Mouse (Mus musculus) liver, embryonic 14.5 days (tissue): Measurements from ENCODE around the gene Zfp566.

Source experiments
- CTCF ChIP-seq: IDR thresholded peaks from 2 replicates; pipeline ENCODE4 v1.5.1; 2016; ENCODE audit warnings: antibody characterized with exemption, low read depth, control low read depth
- EP300 ChIP-seq: IDR thresholded peaks from 2 replicates; pipeline ENCODE4 v1.6.1; 2016; ENCODE audit warnings: antibody characterized with exemption, low read depth

DNA sequence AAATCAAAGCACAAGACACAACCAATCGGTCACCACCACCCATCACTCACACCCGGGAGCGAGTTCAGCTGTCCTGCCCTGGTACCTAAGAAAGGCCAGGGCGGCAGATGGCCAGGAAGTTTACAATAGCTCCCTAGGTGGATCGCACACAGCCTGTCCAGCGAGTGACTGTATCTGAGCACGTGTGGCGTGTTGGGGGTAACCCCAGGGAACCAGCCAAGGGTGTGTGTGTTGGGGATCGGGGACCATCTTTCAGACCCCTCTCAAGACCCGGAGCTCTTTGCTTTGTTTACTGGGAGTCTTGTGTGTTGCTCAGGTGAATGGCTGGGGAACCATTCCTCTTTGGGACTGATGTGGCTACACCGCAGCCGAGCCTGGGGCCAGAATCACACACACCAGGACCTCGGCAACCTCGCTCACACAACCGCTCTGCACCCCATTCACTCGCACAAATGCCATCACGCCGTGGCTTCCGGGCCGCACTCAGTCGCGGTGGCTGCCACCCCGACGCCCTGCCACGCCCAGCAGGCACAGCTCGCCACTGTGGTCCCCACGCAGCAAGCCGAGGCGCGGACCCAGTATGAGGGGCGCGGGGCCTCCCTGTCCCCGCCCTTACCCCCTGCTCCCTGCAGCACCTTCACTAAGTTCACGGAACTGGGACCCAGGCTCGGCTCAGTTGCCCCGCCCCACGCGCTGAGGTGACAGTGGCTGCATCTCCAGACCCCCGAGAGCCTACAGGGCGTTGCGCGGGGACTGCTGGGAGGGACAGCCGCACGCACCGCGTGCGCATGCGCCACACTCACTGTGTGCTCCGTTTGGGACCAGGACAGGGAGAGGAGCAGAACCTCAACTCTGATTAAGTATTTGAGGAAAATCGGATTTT is 17.9 kb downstream of the Zfp566 start, which contains the start of gene Zfp82:
- no peak for TF ChIP-seq CTCF
- TF ChIP-seq EP300 = no peak
